Mouse (Mus musculus) hindbrain, embryonic 11.5 days (tissue): ENCODE measurements around the gene Tsen54. TPM values are rescaled to one million over a fixed set of nuclear protein-coding genes. Genes with fewer than 3 reads are reported as not detected.

Source experiments
- ATAC-seq: fragments of 200-750 bp; cut with Nextera tagmentation; 2 replicates; pipeline ENCODE4 v1.8.0; 2017; ENCODE audit warnings: mild to moderate bottlenecking, moderate TSS enrichment, moderate library complexity; ENCODE audit not compliant: low FRiP score
- DNase-seq: peaks from one replicate; pipeline ENCODE4 v3.0.0-alpha.2; 2015; ENCODE audit warnings: low spot score
- H3K27ac ChIP-seq: fragments of 300-500 bp; sonication (generic); 2 replicates; pipeline ENCODE4 v1.5.1; 2014; ENCODE audit warnings: mild to moderate bottlenecking, low read depth, low read length
- H3K27me3 ChIP-seq: fragments of 300-500 bp; sonication (generic); 2 replicates; pipeline ENCODE4 v1.6.1; 2014; ENCODE audit warnings: mild to moderate bottlenecking, low read length, moderate library complexity, mixed read lengths; ENCODE audit not compliant: control insufficient read depth, insufficient read depth
- H3K36me3 ChIP-seq: fragments of 300-500 bp; sonication (generic); 2 replicates; pipeline ENCODE4 v1.6.1; 2014; ENCODE audit warnings: mild to moderate bottlenecking, low read length, moderate library complexity, mixed read lengths; ENCODE audit not compliant: control insufficient read depth, insufficient read depth
- H3K4me1 ChIP-seq: fragments of 300-500 bp; sonication (generic); replicated peaks from 2 replicates; pipeline ENCODE4 v1.6.1; 2014; ENCODE audit warnings: low read length, mixed read lengths; ENCODE audit not compliant: control insufficient read depth, insufficient read depth
- H3K4me2 ChIP-seq: fragments of 300-500 bp; sonication (generic); replicated peaks from 2 replicates; pipeline ENCODE4 v1.6.1; 2014; ENCODE audit warnings: mild to moderate bottlenecking, low read depth, low read length
- H3K4me3 ChIP-seq: fragments of 300-500 bp; sonication (generic); 2 replicates; pipeline ENCODE4 v1.5.1; 2014; ENCODE audit warnings: low read depth, low read length
- H3K9ac ChIP-seq: fragments of 300-500 bp; sonication (generic); 2 replicates; pipeline ENCODE4 v1.6.1; 2014; ENCODE audit warnings: low read depth, low read length
- H3K9me3 ChIP-seq: fragments of 300-500 bp; sonication (generic); 2 replicates; pipeline ENCODE4 v1.6.1; 2016; ENCODE audit warnings: low read length; ENCODE audit not compliant: control insufficient read depth
- WGBS: fragments of 180-500 bp; shearing (Covaris S2); extraction: QIAGEN DNeasy Blood & Tissue Kit; methylation state at CpG from one replicate; pipeline ENCODE4 v1.1.7; 2014; 5-methylcytosine and 5-hydroxymethylcytosine counted together
- polyA plus RNA-seq: library from polyadenylated mRNA; unstranded; fragments of >200 nt; fragmentation: Nextera tagmentation; extraction: Ambion mirVana; gene quantifications from 2 replicates; pipeline ENCODE4 v1.2.1, GENCODE M21; 2014

The Tsen54 gene
- 17.9 and 21.3 TPM in 2 replicates for polyA plus RNA-seq

GRCm38 (mm10) chr11:115814605-115815450, at the start of gene Tsen54:
Gene Tsen54 (plus strand): TSS chr11:115814724.
- H3K27ac ChIP-seq, result peak within 1 kb of the TSS; percentile 56
- no peaks in the 10 kb centered on the region for H3K9me3 ChIP-seq
- peak within 1 kb of the TSS; percentile 67 for H3K4me2 ChIP-seq
- ATAC-seq (peak; percentile 57), DNase-seq (peak; percentile 92)
- 2% methylated on average over 78 of the region's 84 CpGs for WGBS
- H3K4me1 ChIP-seq, result peaks cover 11% of the 10 kb centered on the region
- H3K9ac ChIP-seq, result peak within 1 kb of the TSS; percentile 84
- 0 out of 2 replicates have a peak, but pooled peaks cover 3% of the 10 kb centered on the region for H3K36me3 ChIP-seq
- no peaks in the 10 kb centered on the region for H3K27me3 ChIP-seq
- H3K4me3 ChIP-seq, result peak within 1 kb of the TSS; percentile 90

- Histone ChIP-seq H3K27ac (peak within 1 kb of the TSS; percentile 86), H3K4me3 (peak within 1 kb of the TSS; percentile 79), H3K4me1 (0 out of 2 replicates have a peak, but pooled peaks cover 2% of the 10 kb centered on the region), H3K9ac (peak within 1 kb of the TSS; percentile 99), H3K27me3 (no peaks in the 10 kb centered on the region), H3K9me3 (no peaks in the 10 kb centered on the region), H3K4me2 (peak within 1 kb of the TSS; percentile 83), H3K36me3 (no peaks in the 10 kb centered on the region)
- WGBS, result under 1% methylated on average over 32 of the region's 32 CpGs
- DNase-seq (peak; percentile 100), ATAC-seq (peak; percentile 98)
Observed at GRCm38 (mm10) chr11:115765103-115765606, 49.4 kb upstream of the Tsen54 start, which contains the start of gene Tmem94. Gene Tmem94 (plus strand): TSS chr11:115765433.

DNA sequence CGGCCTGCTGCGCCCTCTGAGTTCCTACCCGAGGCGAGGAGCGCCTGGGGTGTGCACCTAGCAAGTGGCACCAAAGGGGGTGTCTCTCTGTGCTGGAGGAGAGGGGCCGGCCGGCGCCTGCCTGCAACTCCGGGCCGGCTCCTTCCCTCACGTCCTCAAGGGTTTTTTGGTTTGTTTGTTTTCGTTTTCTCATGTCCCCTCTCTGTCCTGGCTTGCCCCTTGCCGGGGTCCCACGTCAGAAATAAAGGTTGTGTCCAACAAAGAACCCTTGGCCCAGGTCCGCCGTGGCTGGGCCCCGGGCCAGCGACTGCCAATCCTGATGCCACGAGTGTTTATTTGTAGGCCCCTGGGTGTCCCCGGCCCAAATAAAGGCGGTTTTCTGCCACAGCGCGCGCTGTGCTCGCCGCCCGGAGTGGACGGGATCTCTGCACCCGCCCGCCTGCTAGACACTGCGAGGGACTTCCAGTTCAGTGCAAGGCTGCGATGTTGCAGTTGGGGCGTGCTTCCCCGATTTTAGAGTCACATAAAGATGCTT, 48.9 kb upstream of the Tsen54 start:
- ATAC-seq, result peak; percentile 83
- H3K4me2 ChIP-seq, result peak overlapping the region; percentile 83

GRCm38 (mm10) chr11:115766356-115766943, 48.1 kb upstream of the Tsen54 start:
- peak overlapping the region; percentile 79 for H3K4me3 ChIP-seq
- H3K4me2 ChIP-seq, result peak overlapping the region; percentile 83
- H3K9ac ChIP-seq, result peak overlapping the region; percentile 99
- ATAC-seq (no peak), DNase-seq (no peak)
- H3K27me3 ChIP-seq, result no peaks in the 10 kb centered on the region
- H3K27ac ChIP-seq, result no peak overlapping the region
- H3K4me1 ChIP-seq, result 0 out of 2 replicates have a peak, but pooled peaks cover 2% of the 10 kb centered on the region
- H3K36me3 ChIP-seq, result no peaks in the 10 kb centered on the region
- H3K9me3 ChIP-seq, result no peaks in the 10 kb centered on the region
- WGBS, result 46% methylated on average over 13 of the region's 13 CpGs

More for the DNA sequence above, 48.9 kb upstream of the Tsen54 start:
- DNase-seq, result peak; percentile 69
- Histone ChIP-seq H3K27ac (peak overlapping the region; percentile 86), H3K4me3 (peak overlapping the region; percentile 79), H3K9ac (peak overlapping the region; percentile 99), H3K27me3 (no peaks in the 10 kb centered on the region), H3K4me1 (0 out of 2 replicates have a peak, but pooled peaks cover 2% of the 10 kb centered on the region), H3K36me3 (no peaks in the 10 kb centered on the region), H3K9me3 (no peaks in the 10 kb centered on the region)
- WGBS, result under 1% methylated on average over 33 of the region's 34 CpGs

DNA sequence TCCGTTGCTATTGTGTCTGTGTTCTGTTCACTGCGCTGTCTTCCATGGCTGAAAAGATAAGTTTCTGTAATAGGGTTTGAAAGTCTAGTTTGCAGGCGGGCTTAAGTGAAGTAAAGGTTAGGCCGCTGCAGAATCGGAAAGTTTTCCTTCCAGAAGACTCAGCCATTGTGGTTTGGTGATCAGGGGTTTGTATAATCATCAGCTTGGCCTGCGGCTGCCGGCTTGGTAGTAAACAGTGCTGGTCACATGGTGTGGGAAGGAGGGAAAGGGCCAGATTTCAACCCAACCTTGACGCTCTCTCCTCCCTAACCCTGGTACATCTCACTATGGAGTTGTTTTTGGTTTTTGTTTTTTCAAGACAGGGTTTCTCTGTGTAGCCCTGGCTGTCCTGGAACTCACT, 47.5 kb upstream of the Tsen54 start:
- DNase-seq (no peak), ATAC-seq (no peak)
- no peaks in the 10 kb centered on the region for H3K9me3 ChIP-seq
- H3K9ac ChIP-seq, result no peak overlapping the region
- no peaks in the 10 kb centered on the region for H3K27me3 ChIP-seq
- no peaks in the 10 kb centered on the region for H3K36me3 ChIP-seq
- H3K4me1 ChIP-seq, result 0 out of 2 replicates have a peak, but pooled peaks cover 2% of the 10 kb centered on the region
- no peak overlapping the region for H3K4me2 ChIP-seq
- no peak overlapping the region for H3K4me3 ChIP-seq
- H3K27ac ChIP-seq, result no peak overlapping the region
- 90% methylated on average over 8 of the region's 8 CpGs for WGBS

DNA sequence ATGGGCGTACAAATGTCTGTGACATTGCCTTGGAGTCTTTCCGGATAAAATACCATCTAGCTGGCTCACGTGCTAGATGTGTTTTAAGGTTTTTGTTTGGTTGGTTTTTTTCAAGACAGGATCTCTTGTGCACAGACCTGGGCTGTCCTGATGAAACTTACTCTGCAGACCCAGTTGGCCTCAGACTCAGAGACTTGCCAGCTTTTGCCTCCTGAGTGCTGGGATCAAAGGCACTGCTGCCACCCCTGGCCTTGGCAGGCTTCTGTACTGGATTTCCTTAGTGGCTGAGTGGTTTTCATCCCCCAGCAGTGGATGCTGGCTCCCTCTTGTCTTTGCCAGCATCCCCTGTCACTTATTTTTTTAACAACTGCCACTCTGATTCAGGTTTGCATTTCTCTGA, 45.6 kb upstream of the Tsen54 start:
- WGBS, result 91% methylated on average over 3 of the region's 3 CpGs
- no peak for DNase-seq
- Histone ChIP-seq H3K36me3 (no peaks in the 10 kb centered on the region), H3K4me1 (0 out of 2 replicates have a peak, but pooled peaks cover 2% of the 10 kb centered on the region), H3K27me3 (no peaks in the 10 kb centered on the region), H3K4me2 (no peak overlapping the region), H3K9me3 (no peaks in the 10 kb centered on the region), H3K4me3 (no peak overlapping the region), H3K27ac (no peak overlapping the region), H3K9ac (no peak overlapping the region)
- ATAC-seq, result no peak

- Histone ChIP-seq H3K27ac (no peak overlapping the region), H3K9ac (no peak overlapping the region), H3K4me1 (peaks cover 22% of the 10 kb centered on the region), H3K36me3 (no peaks in the 10 kb centered on the region), H3K4me2 (no peak overlapping the region), H3K27me3 (no peaks in the 10 kb centered on the region), H3K9me3 (no peaks in the 10 kb centered on the region), H3K4me3 (no peak overlapping the region)
- DNase-seq (no peak), ATAC-seq (no peak)
- WGBS, result 72% methylated on average over 4 of the region's 4 CpGs
Observed at GRCm38 (mm10) chr11:115774653-115775052, 39.9 kb upstream of the Tsen54 start.

GRCm38 (mm10) chr11:115775821-115776665, 38.5 kb upstream of the Tsen54 start:
- no peak overlapping the region for H3K4me3 ChIP-seq
- H3K36me3 ChIP-seq, result no peaks in the 10 kb centered on the region
- no peak overlapping the region for H3K27ac ChIP-seq
- ATAC-seq (no peak), DNase-seq (no peak)
- no peak overlapping the region for H3K4me2 ChIP-seq
- no peaks in the 10 kb centered on the region for H3K9me3 ChIP-seq
- WGBS, result 39% methylated on average over 18 of the region's 18 CpGs
- H3K4me1 ChIP-seq, result peaks cover 32% of the 10 kb centered on the region
- no peak overlapping the region; the same call in 1 of the 2 replicates for H3K9ac ChIP-seq
- H3K27me3 ChIP-seq, result no peaks in the 10 kb centered on the region
